Mouse (Mus musculus) left cerebral cortex, adult 18-20 months (tissue): ENCODE results near the gene Foxa3. TPM values are rescaled to one million over a fixed set of nuclear protein-coding genes. Genes with fewer than 3 reads are reported as not detected.

Experiments used
- DNase-seq, 2 experiments: peaks; one replicate each; pipeline ENCODE4 v3.0.0; 2021 to 2022; ENCODE audit warnings: low spot score in 2 of 2, mixed read lengths in 1 of 2
- total RNA-seq, 2 experiments: library from RNA; stranded (reverse); gene quantifications; 2 replicates each; pipeline ENCODE4 v1.2.3; 2021

Foxa3 gene
- total RNA-seq, 2 experiments from 2014 or later, result not detected

- no peak for DNase-seq
Measured at GRCm38 (mm10) chr7:19001066-19001806, 22.1 kb downstream of the Foxa3 start.

GRCm38 (mm10) chr7:19000421-19000820 is 22.9 kb downstream of the Foxa3 start:
- DNase-seq, result no peak

DNA sequence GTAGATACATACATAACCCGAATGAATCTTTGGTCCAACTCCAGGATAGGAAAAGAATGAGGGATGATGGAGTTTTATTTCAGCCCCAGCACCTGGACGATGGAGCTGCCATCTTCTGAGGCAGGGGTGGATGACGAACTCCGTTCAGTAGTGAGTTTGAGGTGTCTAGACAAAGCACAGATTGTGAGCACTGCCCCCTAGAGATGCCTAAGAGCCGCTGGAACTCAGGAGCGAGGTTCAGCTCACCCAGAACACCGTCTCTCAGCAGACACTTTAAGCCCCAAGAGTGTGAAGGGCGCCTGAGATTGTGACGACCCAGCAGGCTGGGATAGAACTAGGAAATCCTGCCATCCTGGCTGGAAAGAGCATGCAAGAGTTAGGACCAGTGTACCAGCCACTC is 24.5 kb downstream of the Foxa3 start:
- DNase-seq, result no peak

- DNase-seq, result no peak
Measured at GRCm38 (mm10) chr7:18993036-18993435, 30.3 kb downstream of the Foxa3 start.

DNA sequence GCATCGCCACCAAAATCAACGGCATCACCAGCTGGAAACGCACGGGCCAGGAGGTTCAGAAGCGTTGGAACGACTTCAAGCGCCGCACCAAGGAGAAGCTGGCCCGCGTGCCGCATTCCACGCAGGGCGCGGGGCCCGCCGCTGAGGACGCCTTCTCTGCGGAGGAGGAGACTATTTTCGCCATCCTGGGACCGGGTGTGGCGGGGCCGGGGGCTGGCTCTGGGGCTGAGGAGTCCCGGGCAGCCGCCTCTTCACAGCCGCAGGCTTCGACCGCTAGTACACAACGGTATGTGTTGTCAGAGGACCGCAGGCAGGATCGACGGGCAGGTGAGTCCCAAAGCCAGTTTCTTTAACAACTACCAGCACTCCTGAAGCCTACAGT is 31.1 kb downstream of the Foxa3 start:
- peak; percentile 56 to 68 for DNase-seq

- DNase-seq, result no peak
Measured at GRCm38 (mm10) chr7:18991660-18992293, 31.6 kb downstream of the Foxa3 start.

DNA sequence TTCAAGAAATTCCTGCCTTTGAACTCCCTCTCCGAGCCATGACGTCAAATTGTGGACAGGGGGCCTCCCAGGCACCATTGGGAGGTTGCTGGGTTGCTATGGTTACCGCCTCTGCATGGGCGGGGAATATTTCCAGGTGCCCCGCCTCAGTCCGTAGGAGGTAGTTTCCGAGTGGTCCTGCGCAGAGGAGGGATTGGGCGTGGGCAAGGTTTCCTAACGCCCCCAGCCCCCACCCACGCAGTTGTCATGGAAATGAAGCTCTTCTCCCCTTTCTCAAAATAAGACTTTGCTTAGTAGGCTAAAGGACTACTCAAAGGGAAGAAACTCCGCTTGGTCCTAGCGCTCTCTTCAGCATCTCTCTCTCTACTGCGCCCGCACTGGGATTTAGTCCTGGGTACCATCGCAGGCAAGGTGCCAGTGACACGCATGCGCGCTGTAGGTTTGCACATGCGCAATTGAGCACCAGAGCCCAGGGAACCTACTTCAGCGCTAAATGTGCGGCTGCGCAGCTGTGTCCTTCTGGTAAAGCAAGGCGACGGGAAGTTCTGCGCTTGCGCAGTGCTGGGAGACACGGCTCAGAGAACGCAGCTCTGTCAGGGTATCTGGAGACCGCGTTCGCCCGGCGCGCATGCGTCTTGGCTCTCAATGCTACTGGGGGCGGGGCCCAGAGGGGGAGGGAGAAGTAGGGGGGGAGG is 32.6 kb downstream of the Foxa3 start, which contains the start of gene Mypop:
Gene Mypop (plus strand): TSS at position 645 of the 695 bp plus-strand sequence.
- peak; percentile 100 for DNase-seq

DNA sequence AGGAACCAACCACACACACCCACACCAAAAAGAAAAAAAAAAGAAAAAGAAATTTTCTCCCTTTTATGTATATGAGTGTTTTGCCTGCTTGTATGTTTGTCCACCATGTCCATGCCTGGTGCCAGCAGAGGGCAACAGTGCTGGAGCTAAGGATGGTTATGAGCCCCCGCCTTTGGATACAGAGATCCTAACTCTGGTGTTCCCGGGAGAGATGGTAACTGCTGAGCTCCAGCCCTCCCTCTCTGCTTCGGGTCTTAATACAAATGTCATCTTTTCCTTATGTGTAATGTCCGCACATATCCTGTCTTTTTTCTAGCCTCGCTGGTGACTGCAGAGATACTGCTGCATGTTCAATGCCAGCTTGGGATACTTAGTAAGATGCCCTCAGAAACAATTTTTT is 33.3 kb downstream of the Foxa3 start:
- no peak for DNase-seq

- no peak for DNase-seq
Measured at GRCm38 (mm10) chr7:18988780-18989179, 34.6 kb downstream of the Foxa3 start.

- DNase-seq, result no peak
Measured at GRCm38 (mm10) chr7:18987747-18988146, 35.6 kb downstream of the Foxa3 start.

DNA sequence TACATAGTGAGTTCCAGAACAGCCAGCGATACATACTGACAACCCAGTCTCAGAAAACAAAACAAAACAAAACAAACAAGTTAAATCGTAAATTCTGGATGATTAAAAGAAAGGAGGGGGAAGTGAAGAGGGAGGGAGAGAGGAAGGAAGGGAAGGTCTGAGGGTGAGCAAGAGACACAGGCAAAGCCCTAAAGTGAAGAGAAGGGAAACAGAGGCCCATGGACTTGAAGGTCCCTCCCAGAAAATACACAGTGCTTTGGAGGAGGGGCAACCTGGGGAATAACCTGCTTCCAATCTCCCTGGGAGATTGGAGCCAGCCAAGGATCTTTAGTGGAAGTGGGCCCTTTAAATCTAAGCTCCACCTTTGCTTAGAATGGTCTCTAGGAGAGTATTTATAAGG is 36.2 kb downstream of the Foxa3 start, which contains the start of gene Nanos2:
Gene Nanos2 (plus strand): TSS at position 301 of the 400 bp plus-strand sequence.
- no peak for DNase-seq

DNA sequence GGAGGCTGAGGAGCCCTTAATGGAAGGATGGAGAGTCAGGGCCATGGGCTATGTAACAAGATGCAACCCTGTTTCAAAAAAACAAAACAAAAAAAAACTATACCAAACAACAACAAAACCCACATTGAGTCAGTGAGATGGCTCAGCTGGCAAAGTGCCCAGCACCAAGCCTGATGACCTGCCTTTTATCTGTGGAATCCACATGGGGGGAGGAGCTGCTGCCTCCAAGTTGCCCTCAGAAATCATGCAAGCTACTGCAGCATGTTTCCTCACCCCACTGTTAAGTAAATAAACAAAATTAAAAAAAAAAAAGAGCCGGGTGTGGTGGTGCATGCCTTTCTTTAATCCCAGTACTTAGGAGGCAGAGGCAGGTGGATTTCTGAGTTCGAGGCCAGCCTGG is 36.8 kb downstream of the Foxa3 start:
- no peak for DNase-seq

GRCm38 (mm10) chr7:18978381-18978780 is 45.0 kb downstream of the Foxa3 start:
- DNase-seq, result no peak

DNA sequence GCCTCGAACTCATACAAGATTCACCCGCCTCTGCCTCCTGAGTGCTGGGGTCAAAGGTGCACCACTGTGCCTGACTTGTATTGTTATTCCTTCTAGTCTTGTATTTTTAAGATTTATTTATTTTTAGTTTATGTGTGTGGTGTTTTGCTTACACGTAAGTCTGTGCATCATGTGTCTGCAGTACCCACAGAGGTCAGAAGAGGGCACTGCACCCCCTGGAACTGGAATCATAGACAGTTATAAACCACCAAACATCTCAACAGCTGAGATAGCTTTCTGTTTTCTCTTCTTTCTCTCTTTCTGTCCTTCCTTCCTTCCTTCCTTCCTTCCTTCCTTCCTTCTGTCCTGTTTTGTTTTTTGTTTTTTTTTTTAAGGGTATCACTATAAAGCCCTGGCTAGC is 52.4 kb downstream of the Foxa3 start:
- no peak for DNase-seq

GRCm38 (mm10) chr7:18967603-18968002 is 55.7 kb downstream of the Foxa3 start:
- no peak for DNase-seq

GRCm38 (mm10) chr7:18965312-18965711 is 58.0 kb downstream of the Foxa3 start:
- DNase-seq, result no peak

DNA sequence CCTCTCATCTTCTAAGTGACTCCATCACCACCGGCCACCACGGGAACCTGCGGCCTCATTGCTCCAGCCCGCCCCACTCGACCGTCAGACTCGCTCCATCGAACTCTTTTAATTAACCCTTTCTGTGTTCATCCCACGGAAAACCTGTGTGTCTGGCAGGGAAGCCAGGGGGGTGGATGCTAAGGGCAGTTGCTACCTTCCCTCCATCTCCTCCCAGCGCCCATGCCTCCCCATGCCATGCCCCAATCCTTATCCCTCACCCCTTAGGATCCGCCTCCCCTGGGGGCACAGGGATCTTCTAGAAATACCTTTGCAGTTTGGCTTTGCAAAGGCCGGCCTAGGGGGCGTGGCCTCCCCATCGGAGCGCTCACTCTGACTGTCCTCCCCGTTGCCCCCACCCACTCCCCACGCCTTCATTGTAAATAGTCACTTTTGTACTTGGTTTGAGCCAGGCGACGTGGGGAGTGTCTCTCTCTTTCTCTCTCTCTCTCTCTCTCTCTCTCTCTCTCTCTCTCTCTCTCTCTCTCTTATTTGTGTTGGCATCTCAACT is 60.0 kb downstream of the Foxa3 start:
- DNase-seq, result no peak

Other genes with a start within 250 kb of the Foxa3 start
- gene Psg19, start 225.0 kb downstream of the Foxa3 start, total RNA-seq, result not detected
- gene Psg17, start 201.9 kb downstream of the Foxa3 start, total RNA-seq, result not detected
- gene Mill2, start 183.6 kb downstream of the Foxa3 start, total RNA-seq, result 1 to 10 TPM; 2.3 to 3.0 TPM
- gene Pglyrp1, start 152.2 kb downstream of the Foxa3 start, total RNA-seq, result 10 to 100 TPM in 1 of 2 experiments, 1 to 10 TPM in 1; 9.5 to 19.9 TPM
- 10 to 100 TPM; 10.5 to 12.6 TPM for gene Ccdc61, start 113.1 kb downstream of the Foxa3 start, total RNA-seq
- gene Nova2, start 97.7 kb downstream of the Foxa3 start, total RNA-seq, result 10 to 100 TPM; 69.9 to 70.1 TPM
- gene Nanos2, start 36.1 kb downstream of the Foxa3 start, total RNA-seq, result under 1 TPM; 0.40 to 0.49 TPM
- gene Mypop, start 32.3 kb downstream of the Foxa3 start, total RNA-seq, result 10 to 100 TPM; 53.8 to 59.5 TPM
- 10 to 100 TPM; 55.7 to 57.8 TPM for gene Irf2bp1, start 19.5 kb downstream of the Foxa3 start, total RNA-seq
- 100 to 1,000 TPM; 116 to 123 TPM for gene Sympk, start 839 bp upstream of the Foxa3 start, total RNA-seq
- gene Rsph6a, start 31.2 kb upstream of the Foxa3 start, total RNA-seq, result under 1 TPM in 1 of 2 experiments, not detected in 1; 0.35 TPM
- gene Dmwd, start 52.7 kb upstream of the Foxa3 start, total RNA-seq, result 100 to 1,000 TPM; 143 TPM
- gene Dmpk, start 60.3 kb upstream of the Foxa3 start, total RNA-seq, result 10 to 100 TPM; 26.6 to 32.0 TPM
- gene Six5, start 71.1 kb upstream of the Foxa3 start, total RNA-seq, result 1 to 10 TPM; 2.3 to 3.0 TPM
- under 1 TPM; 0.16 to 0.40 TPM for gene Gm4969, start 94.8 kb upstream of the Foxa3 start, total RNA-seq
- 10 to 100 TPM; 13.6 to 15.6 TPM for gene Fbxo46, start 96.3 kb upstream of the Foxa3 start, total RNA-seq
- 10 to 100 TPM; 15.0 to 17.0 TPM for gene Qpctl, start 125.8 kb upstream of the Foxa3 start, total RNA-seq
- gene Snrpd2, start 126.2 kb upstream of the Foxa3 start, total RNA-seq, result 10 to 100 TPM; 73.9 to 78.5 TPM
- 1 to 10 TPM; 1.4 to 1.8 TPM for gene Gipr, start 142.6 kb upstream of the Foxa3 start, total RNA-seq
- gene Eml2, start 152.9 kb upstream of the Foxa3 start, total RNA-seq, result 100 to 1,000 TPM; 141 to 147 TPM
- gene Gpr4, start 189.0 kb upstream of the Foxa3 start, total RNA-seq, result 1 to 10 TPM; 2.5 to 3.6 TPM
- 10 to 100 TPM; 47.3 to 47.6 TPM for gene Opa3, start 204.8 kb upstream of the Foxa3 start, total RNA-seq
- 10 to 100 TPM; 13.6 to 15.1 TPM for gene Vasp, start 248.3 kb upstream of the Foxa3 start, total RNA-seq